Mouse (Mus musculus): Measurements from ENCODE around the gene Cachd1.

DNA sequence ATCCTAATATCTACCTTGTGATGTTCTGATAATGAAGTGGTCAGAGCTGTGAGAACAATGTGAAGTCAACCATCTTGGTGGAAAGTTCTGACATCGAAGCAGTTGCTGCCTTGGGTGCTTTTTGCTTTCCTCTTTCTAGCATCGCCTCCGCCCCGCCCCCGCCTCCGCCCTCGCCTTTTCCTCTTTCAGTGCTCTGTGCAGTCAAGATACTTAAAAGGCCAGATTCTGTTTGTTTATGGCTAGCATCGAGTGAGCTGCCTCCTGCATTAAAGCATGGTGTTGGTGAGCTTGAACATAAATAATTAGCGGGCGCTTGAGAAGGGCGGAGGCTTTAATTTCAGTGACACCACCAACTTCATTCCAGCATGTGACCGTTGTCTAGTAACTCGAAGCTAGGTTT lies 88.9 kb downstream of the Cachd1 start:
- TF ChIP-seq CTCF (IDR thresholded peaks at IDR 0.05; ENCODE audit: low read depth, low read length) (no peak), GATA1 (IDR thresholded peaks at IDR 0.05; ENCODE audit: borderline replicate concordance, low read length) (no peak), POLR2AphosphoS5 (IDR thresholded peaks at IDR 0.05; ENCODE audit: insufficient replicate concordance, low read depth, low read length) (no peak), GATA2 (IDR thresholded peaks at IDR 0.05; ENCODE audit: borderline replicate concordance, low read depth, low read length) (no peak)

Measured in G1E (cell line).